Mouse (Mus musculus) MEL (cell line): ENCODE results near the gene Adamts14. TPM values are rescaled to one million over a fixed set of nuclear protein-coding genes. Genes with fewer than 3 reads are reported as not detected.

Source experiments
- DNase-seq: peaks from one replicate; pipeline ENCODE4 v3.0.0; 2011; ENCODE audit warnings: low read depth, low spot score
- H3K27ac ChIP-seq: 2 replicates; pipeline ENCODE4 v1.5.1; 2012; ENCODE audit warnings: low read depth, mild to moderate bottlenecking, control low read depth, low read length, moderate library complexity; ENCODE audit not compliant: control insufficient read depth
- H3K27me3 ChIP-seq, 2 experiments: fragments of 150-350 bp in 1 of 2; sonication (generic) in 1 of 2; 2 replicates each; pipeline ENCODE4 v1.6.1; 2012; ENCODE audit warnings: low read length in 2 of 2, mild to moderate bottlenecking in 2 of 2, improper control_type of control experiment in 1 of 2, moderate library complexity in 1 of 2; ENCODE audit not compliant: insufficient read depth in 2 of 2, control insufficient read depth in 1 of 2
- H3K36me3 ChIP-seq, 2 experiments: 2 replicates each; pipeline ENCODE4 v1.6.1; 2012 to 2014; ENCODE audit warnings: low read length in 2 of 2, improper control_type of control experiment in 1 of 2, inconsistent platforms in 1 of 2, mild to moderate bottlenecking in 1 of 2; ENCODE audit not compliant: insufficient read depth in 2 of 2, control insufficient read depth in 1 of 2
- H3K4me1 ChIP-seq, 2 experiments: fragments of 150-350 bp in 1 of 2; sonication (generic) in 1 of 2; 2 replicates each; pipeline ENCODE4 v1.6.1; 2012; ENCODE audit warnings: low read length in 2 of 2, improper control_type of control experiment in 1 of 2, mild to moderate bottlenecking in 1 of 2; ENCODE audit not compliant: insufficient read depth in 2 of 2, control insufficient read depth in 1 of 2
- H3K4me3 ChIP-seq, 2 experiments: fragments of 150-350 bp in 1 of 2; sonication (generic) in 1 of 2; 2 replicates each; pipeline ENCODE4 v1.5.1; 2012; ENCODE audit warnings: low read depth in 2 of 2, low read length in 2 of 2, mild to moderate bottlenecking in 2 of 2, moderate library complexity in 2 of 2, control low read depth in 1 of 2, improper control_type of control experiment in 1 of 2; ENCODE audit not compliant: control insufficient read depth in 1 of 2, insufficient read depth in 1 of 2
- H3K79me2 ChIP-seq: 2 replicates; pipeline ENCODE4 v1.6.1; 2012; ENCODE audit warnings: mild to moderate bottlenecking, low read length, moderate library complexity; ENCODE audit not compliant: control insufficient read depth, poor library complexity, insufficient read depth
- H3K9ac ChIP-seq: 2 replicates; pipeline ENCODE4 v1.6.1; 2012; ENCODE audit warnings: low read depth, mild to moderate bottlenecking, control low read depth, low read length, moderate library complexity; ENCODE audit not compliant: control insufficient read depth, poor library complexity, severe bottlenecking
- H3K9me3 ChIP-seq: fragments of 150-350 bp; sonication (generic); replicated peaks from 2 replicates; pipeline ENCODE4 v1.6.1; 2012; ENCODE audit warnings: mild to moderate bottlenecking, low read length, improper control_type of control experiment, moderate library complexity; ENCODE audit not compliant: insufficient read depth
- BHLHE40 ChIP-seq: IDR thresholded peaks from 2 replicates; pipeline ENCODE4 v1.6.1; 2012; ENCODE audit warnings: low read depth, mild to moderate bottlenecking, inconsistent platforms, low read length, improper control_type of control experiment, borderline replicate concordance
- CHD2 ChIP-seq: IDR thresholded peaks from 2 replicates; pipeline ENCODE4 v1.6.1; 2011; ENCODE audit warnings: low read length, improper control_type of control experiment
- CTCF ChIP-seq, 3 experiments: IDR thresholded peaks in 2 of 3; conservative IDR thresholded peaks in 1 of 3; 2 replicates each; pipeline ENCODE4 v1.5.1; 2011 to 2012; ENCODE audit warnings: low read length in 3 of 3, low read depth in 2 of 3, mild to moderate bottlenecking in 2 of 3, improper control_type of control experiment in 1 of 3, inconsistent platforms in 1 of 3, mixed read lengths in 1 of 3, moderate library complexity in 1 of 3; ENCODE audit not compliant: control insufficient read depth in 1 of 3, insufficient read depth in 1 of 3, poor library complexity in 1 of 3, severe bottlenecking in 1 of 3
- E2F4 ChIP-seq: IDR thresholded peaks from 2 replicates; pipeline ENCODE4 v1.6.1; 2011; ENCODE audit warnings: low read depth, low read length, improper control_type of control experiment, borderline replicate concordance
- ELF1 ChIP-seq: IDR thresholded peaks from 2 replicates; pipeline ENCODE4 v1.6.1; 2014; ENCODE audit warnings: low read depth, mild to moderate bottlenecking, inconsistent platforms, low read length, improper control_type of control experiment, moderate library complexity
- EP300 ChIP-seq, 2 experiments: IDR thresholded peaks; 2 replicates each; pipeline ENCODE4 v1.6.1; 2011; ENCODE audit warnings: improper control_type of control experiment in 2 of 2, low read length in 2 of 2, low read depth in 1 of 2, mild to moderate bottlenecking in 1 of 2
- ETS1 ChIP-seq: IDR thresholded peaks from 2 replicates; pipeline ENCODE4 v1.6.1; 2012; ENCODE audit warnings: low read depth, mild to moderate bottlenecking, inconsistent platforms, low read length, improper control_type of control experiment, moderate library complexity
- GABPA ChIP-seq: IDR thresholded peaks from 2 replicates; pipeline ENCODE4 v1.6.1; 2012; ENCODE audit warnings: low read depth, mild to moderate bottlenecking, inconsistent platforms, low read length, improper control_type of control experiment, moderate library complexity
- JUND ChIP-seq: IDR thresholded peaks from 2 replicates; pipeline ENCODE4 v1.6.1; 2011; ENCODE audit warnings: low read depth, mild to moderate bottlenecking, improper control_type of control experiment, low read length
- KAT2A ChIP-seq: conservative IDR thresholded peaks from 2 replicates; pipeline ENCODE4 v1.6.1; 2012; ENCODE audit warnings: low read depth, low read length, improper control_type of control experiment, inconsistent platforms
- MAFK ChIP-seq: IDR thresholded peaks from 2 replicates; pipeline ENCODE4 v1.6.1; 2011; ENCODE audit warnings: low read depth, mild to moderate bottlenecking, low read length, improper control_type of control experiment, borderline replicate concordance
- MAX ChIP-seq: IDR thresholded peaks from 2 replicates; pipeline ENCODE4 v1.6.1; 2011; ENCODE audit warnings: low read length, improper control_type of control experiment
- MAZ ChIP-seq: IDR thresholded peaks from 2 replicates; pipeline ENCODE4 v1.6.1; 2012; ENCODE audit warnings: low read depth, mild to moderate bottlenecking, inconsistent platforms, low read length, improper control_type of control experiment
- MEF2A ChIP-seq: IDR thresholded peaks from 2 replicates; pipeline ENCODE4 v1.6.1; 2014; ENCODE audit warnings: low read depth, mild to moderate bottlenecking, inconsistent platforms, low read length, improper control_type of control experiment; ENCODE audit not compliant: poor library complexity, insufficient replicate concordance, severe bottlenecking; ENCODE audit errors: extremely low read depth
- MXI1 ChIP-seq: IDR thresholded peaks from 2 replicates; pipeline ENCODE4 v1.6.1; 2011; ENCODE audit warnings: mild to moderate bottlenecking, low read depth, low read length, improper control_type of control experiment
- NRF1 ChIP-seq: IDR thresholded peaks from 2 replicates; pipeline ENCODE4 v1.6.1; 2014; ENCODE audit warnings: low read depth, mild to moderate bottlenecking, inconsistent platforms, low read length, improper control_type of control experiment, moderate library complexity; ENCODE audit not compliant: poor library complexity, insufficient read depth, severe bottlenecking
- POLR2AphosphoS2 ChIP-seq: IDR thresholded peaks from 2 replicates; pipeline ENCODE4 v1.6.1; 2011; ENCODE audit warnings: low read length, improper control_type of control experiment
- POLR2AphosphoS5 ChIP-seq: IDR thresholded peaks from 2 replicates; pipeline ENCODE4 v1.6.1; 2012; ENCODE audit warnings: low read depth, borderline replicate concordance, mild to moderate bottlenecking, inconsistent platforms, low read length, moderate library complexity, mixed read lengths
- SIN3A ChIP-seq: IDR thresholded peaks from 2 replicates; pipeline ENCODE4 v1.6.1; 2012; ENCODE audit warnings: low read length, improper control_type of control experiment, inconsistent platforms
- TAL1 ChIP-seq: IDR thresholded peaks from 2 replicates; pipeline ENCODE4 v1.6.1; 2012; ENCODE audit warnings: mild to moderate bottlenecking, inconsistent platforms, low read length, moderate library complexity, mixed read lengths
- TBP ChIP-seq: IDR thresholded peaks from 2 replicates; pipeline ENCODE4 v1.8.0; 2011; ENCODE audit warnings: low read depth, low read length, improper control_type of control experiment
- TCF12 ChIP-seq: IDR thresholded peaks from 2 replicates; pipeline ENCODE4 v1.6.1; 2014; ENCODE audit warnings: low read depth, mild to moderate bottlenecking, inconsistent platforms, low read length, improper control_type of control experiment, moderate library complexity
- UBTF ChIP-seq: IDR thresholded peaks from 2 replicates; pipeline ENCODE4 v1.6.1; 2012; ENCODE audit warnings: low read depth, mild to moderate bottlenecking, inconsistent platforms, low read length, improper control_type of control experiment, moderate library complexity, borderline replicate concordance; ENCODE audit not compliant: insufficient read depth
- USF1 ChIP-seq: IDR thresholded peaks from 2 replicates; pipeline ENCODE4 v1.6.1; 2014; ENCODE audit warnings: low read depth, mild to moderate bottlenecking, inconsistent platforms, low read length, improper control_type of control experiment, moderate library complexity
- ZC3H11A ChIP-seq: IDR thresholded peaks from 2 replicates; pipeline ENCODE4 v1.6.1; 2012; ENCODE audit warnings: low read depth, mild to moderate bottlenecking, inconsistent platforms, low read length, improper control_type of control experiment
- ZMIZ1 ChIP-seq: IDR thresholded peaks from 2 replicates; pipeline ENCODE4 v1.6.1; 2012; ENCODE audit warnings: low read depth, mild to moderate bottlenecking, inconsistent platforms, low read length, improper control_type of control experiment, moderate library complexity
- polyA plus RNA-seq, 2 experiments: library from polyadenylated mRNA; stranded (reverse) in 1 of 2; unstranded in 1 of 2; fragments of >175 nt in 1 of 2; fragments of >200 nt in 1 of 2; gene quantifications; 2 replicates each; pipeline versions ENCODE4 v1.2.1 to v1.2.4; 2012; ENCODE audit warnings: low replicate concordance in 2 of 2, low read depth in 1 of 2; ENCODE audit not compliant: insufficient read length in 2 of 2, insufficient read depth in 1 of 2, missing spikeins in 1 of 2
- total RNA-seq: library from RNA; depleted of rRNA; stranded (reverse); fragments of 300-350 nt; gene quantifications from 2 replicates; pipeline ENCODE4 v1.2.3, GENCODE M21; 2012

Adamts14 gene
- total and polyA plus RNA-seq, 3 experiments = not detected

- no peak for DNase-seq
- H3K9me3 ChIP-seq = no peaks in the 10 kb centered on the region
- H3K4me3 ChIP-seq = no peak overlapping the region
- H3K79me2 ChIP-seq = no peaks in the 10 kb centered on the region
- no peak overlapping the region for H3K9ac ChIP-seq
- H3K36me3 ChIP-seq = no peaks in the 10 kb centered on the region
- H3K27me3 ChIP-seq = no peaks in the 10 kb centered on the region; a peak in 1 of 4 replicates
- H3K4me1 ChIP-seq = no peaks in the 10 kb centered on the region
- H3K27ac ChIP-seq = no peak overlapping the region
- TF ChIP-seq ZC3H11A (no peak), UBTF (no peak), ETS1 (no peak), POLR2AphosphoS2 (no peak), MAZ (no peak), GABPA (no peak), KAT2A (no peak), BHLHE40 (no peak), TCF12 (no peak), SIN3A (no peak), MAX (no peak), MAFK (no peak), TAL1 (no peak), ELF1 (no peak), EP300 (IDR thresholded peaks at IDR 0.05; ENCODE audit: low read depth in 1 of 2, low read length in 2 of 2) (no peak), MXI1 (no peak)
Measured at GRCm38 (mm10) chr10:61284309-61284708, 11.1 kb upstream of the Adamts14 start.

GRCm38 (mm10) chr10:61281115-61281514, 7.9 kb upstream of the Adamts14 start:
- Histone ChIP-seq H3K27me3 (peaks cover 0 to 2% of the 10 kb centered on the region in 2 experiments; a peak in 2 of 4 replicates), H3K4me3 (no peak overlapping the region), H3K9me3 (no peaks in the 10 kb centered on the region), H3K9ac (no peak overlapping the region), H3K79me2 (no peaks in the 10 kb centered on the region), H3K4me1 (no peaks in the 10 kb centered on the region), H3K27ac (no peak overlapping the region), H3K36me3 (no peaks in the 10 kb centered on the region)
- no peak for DNase-seq
- TF ChIP-seq ZMIZ1 (no peak), UBTF (no peak), USF1 (no peak), CTCF (IDR thresholded peaks at IDR 0.05 in 2 of 3, conservative IDR thresholded peaks at IDR 0.05 in 1 of 3; ENCODE audit: control insufficient read depth in 1 of 3, insufficient read depth in 1 of 3, low read depth in 2 of 3, low read length in 3 of 3, poor library complexity in 1 of 3, severe bottlenecking in 1 of 3) (no peak), MXI1 (no peak), KAT2A (no peak), MEF2A (no peak), JUND (no peak), ZC3H11A (no peak), CHD2 (no peak), E2F4 (no peak), TAL1 (no peak), MAFK (no peak), POLR2AphosphoS5 (no peak), NRF1 (no peak), MAX (no peak), TBP (no peak), SIN3A (no peak), MAZ (no peak), ELF1 (no peak)
